Mouse (Mus musculus) gastrocnemius, postnatal 4 days (tissue): ENCODE measurements around the gene Gpd2. TPM values are rescaled to one million over a fixed set of nuclear protein-coding genes. Genes with fewer than 3 reads are reported as not detected.

Experiments used
- DNase-seq, 2 experiments: peaks; one replicate each; pipeline ENCODE4 v3.0.0; 2021 to 2022; ENCODE audit warnings: low spot score in 2 of 2, mixed read lengths in 2 of 2
- total RNA-seq, 2 experiments: library from RNA; stranded (reverse); gene quantifications; 2 replicates each; pipeline ENCODE4 v1.2.3; 2021

The Gpd2 gene
- total RNA-seq, 2 experiments from 2014 or later = 43.6 to 57.0 TPM

DNA sequence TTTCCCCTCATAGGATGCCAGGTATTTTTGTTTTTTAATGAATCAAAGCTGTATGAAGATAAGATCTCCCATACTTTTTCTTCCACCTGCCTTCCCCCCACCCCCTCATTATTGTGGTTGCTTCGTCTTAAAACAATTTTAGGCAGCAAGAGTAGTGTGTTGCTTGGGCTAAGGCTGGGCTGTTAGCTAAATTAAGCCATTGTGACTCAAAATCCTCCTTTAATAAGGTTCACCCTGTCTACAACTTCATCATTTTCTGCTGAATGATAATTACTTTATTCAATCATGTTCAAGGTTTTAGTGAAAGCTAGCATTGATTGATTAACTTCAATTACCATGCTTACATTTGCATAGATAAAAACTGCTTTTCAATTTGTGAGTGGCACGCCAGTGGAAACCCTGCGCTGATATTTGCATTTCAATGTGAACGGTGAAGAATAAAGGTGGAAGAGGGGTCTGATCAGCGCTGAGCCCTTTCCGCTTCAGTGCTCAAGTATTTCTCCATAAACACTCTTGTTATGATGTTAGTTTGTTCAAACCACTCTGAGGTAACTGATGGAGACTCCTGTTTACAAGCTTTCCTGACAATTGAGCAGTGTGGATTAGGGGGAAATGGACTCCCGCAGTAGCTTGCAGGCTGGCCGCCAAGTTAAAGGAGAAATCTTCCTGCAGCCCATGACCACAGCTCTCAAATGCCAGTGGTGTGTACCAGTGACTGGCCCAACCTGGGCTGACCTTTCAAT, 140.9 kb downstream of the Gpd2 start:
- DNase-seq = no peak

DNA sequence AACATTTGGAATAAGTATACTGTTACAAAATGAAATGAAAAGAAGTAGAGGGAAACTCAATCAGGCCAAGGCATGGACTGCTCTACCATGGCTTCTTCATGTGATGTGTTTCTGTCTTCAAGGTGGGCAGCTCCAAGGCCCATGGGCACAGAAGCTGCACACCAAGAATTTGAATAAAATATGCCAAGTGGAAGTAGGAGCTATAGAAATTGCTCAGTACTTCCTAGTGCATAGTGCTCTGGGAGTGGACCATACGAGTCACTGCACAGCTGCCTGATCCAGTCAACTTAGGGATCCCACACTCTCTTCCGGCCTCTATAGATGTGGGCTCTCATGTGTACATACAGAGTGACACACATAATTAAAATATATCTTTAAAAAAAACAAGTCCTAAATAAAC, 147.2 kb downstream of the Gpd2 start:
- no peak for DNase-seq

DNA sequence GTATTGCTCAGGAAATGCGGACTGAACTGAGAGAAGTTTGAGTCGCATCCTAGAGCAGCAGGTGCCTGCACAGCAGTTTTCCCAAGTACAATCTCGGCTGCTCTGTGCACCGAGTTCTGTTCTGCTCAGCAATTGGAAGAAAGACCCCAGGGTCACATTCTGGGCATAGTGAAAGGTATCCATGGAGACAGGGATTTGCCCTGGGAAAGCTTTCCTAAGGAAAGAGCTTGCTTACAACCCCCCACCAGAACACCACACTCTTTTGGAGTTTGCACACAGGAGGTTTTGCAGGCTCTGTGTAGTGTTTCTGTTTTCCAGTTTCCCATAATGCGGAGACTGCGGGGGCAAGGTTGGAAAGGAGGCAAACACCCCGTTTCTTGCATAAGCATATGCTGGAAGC, 150.4 kb downstream of the Gpd2 start:
- no peak for DNase-seq

DNA sequence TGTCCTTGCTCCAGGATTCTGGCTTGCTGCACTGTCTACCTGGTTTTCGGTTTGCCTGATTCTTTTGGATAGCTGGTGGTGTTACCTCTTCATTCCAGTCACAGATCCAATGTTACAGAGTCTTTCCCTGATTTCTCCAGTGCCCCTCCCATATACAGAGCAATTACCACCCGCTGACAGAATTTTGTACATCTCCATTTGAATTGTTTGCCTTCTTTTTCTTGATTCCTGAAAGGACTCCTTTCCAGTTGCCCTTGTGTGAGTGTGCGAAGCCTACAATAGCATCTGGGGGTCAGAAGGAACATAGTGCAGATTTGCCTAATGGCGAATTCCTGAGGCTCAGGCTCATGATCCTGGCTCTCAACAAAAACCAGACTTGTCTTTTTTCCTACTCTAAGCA, 157.6 kb downstream of the Gpd2 start:
- no peak for DNase-seq

DNA sequence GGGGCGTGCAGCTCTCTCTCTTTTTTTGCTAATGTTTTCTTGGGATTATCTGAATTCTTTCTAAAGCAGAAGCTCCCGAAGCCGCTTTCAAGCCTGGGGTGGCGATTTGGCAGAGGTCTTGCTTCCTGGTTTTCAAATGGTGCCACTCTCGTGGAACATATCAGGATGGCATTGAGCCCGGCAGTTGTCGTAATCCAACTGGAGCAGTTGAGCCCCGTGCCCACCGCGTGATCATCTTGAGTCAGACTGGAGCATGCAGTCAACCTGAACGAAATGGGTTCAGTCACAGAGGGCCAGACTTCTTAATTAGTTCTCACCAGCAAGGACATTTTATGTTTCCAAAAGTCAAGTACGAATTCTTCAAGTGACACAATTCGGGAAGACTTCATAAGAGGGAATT, 158.6 kb downstream of the Gpd2 start:
- DNase-seq = no peak

DNA sequence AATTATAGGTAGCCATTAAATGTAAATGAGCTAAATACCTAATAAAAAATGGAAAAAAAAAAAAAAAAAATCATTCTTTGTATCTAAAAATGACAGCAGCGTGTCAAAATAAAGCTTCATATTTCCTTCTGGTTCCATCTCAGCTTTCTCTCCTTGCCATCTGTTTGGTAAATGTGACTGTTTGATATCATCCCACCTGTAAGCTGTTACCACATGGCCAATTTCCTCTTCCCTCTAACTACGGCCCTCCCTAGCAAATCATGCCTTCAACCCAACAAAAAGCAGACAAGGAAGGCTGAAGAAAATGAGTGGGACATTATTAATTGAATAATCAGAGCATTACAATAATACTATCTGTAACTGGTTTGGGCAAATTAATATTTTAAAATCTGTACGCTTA, 160.3 kb downstream of the Gpd2 start:
- DNase-seq = no peak

DNA sequence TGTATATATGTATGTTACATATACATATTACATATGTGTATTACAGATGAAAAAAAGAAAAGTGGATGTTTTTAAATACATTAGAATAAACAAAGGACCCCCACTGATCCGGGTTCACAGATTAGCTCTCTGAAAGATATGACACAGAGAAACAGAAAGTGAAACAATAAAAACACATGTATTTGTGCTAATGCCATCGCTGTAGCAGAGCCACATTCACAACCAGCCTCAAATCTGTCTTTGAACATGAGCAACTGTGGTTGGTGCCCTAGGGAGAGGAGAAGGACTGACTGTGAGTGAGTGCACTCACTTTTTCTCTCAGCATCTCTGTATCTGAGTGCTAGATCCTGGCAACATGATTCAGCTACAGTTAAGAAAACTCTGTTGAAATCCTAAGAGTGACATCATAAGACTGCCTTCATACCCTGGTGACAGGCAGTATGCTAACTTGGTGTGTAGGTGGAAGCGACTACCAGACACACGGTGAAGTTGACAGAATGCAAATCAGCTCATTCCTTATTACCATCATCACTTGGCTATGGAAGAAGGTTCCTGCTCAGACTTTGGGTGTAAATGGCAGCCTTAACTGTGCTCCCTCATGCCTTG, 170.1 kb downstream of the Gpd2 start:
- no peak for DNase-seq

DNA sequence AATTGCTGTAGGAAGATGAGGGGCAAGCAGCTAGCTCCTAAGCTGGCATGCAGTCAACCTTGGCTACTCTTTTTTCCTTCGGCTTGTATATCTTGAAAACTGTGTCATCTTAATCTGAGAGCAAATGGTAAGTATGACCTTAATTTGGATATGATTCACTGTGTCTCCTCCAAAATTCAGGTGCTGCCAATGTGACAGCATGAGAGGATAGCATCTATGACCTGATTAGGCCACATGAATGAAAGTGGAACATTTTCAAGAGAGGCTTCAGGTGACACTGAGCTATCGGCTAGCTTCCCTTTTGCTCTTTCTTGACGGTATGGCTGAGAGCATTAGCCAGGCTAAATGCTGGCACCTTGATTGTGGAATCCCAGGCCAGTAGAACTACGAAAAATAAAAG, 171.0 kb downstream of the Gpd2 start:
- DNase-seq = no peak

DNA sequence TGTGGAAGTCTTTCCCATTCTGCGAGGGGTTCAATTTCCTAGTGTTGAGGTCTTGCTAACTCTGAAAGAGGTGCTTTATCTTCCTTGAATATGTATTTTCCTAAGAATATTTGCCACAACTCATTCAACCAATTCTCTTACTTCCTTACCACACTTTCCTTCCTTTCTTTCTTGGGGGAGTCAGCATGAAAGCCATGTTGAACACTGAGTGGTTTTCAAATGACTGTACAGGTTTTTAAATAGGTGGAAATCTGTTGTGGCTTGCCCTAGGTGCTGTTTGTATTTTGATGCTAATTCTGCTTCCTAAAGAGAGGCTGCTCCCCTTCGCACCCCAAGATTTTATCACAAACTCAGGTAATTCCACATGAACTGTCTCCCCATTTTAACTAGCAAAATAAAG, 174.1 kb downstream of the Gpd2 start:
- DNase-seq = no peak

DNA sequence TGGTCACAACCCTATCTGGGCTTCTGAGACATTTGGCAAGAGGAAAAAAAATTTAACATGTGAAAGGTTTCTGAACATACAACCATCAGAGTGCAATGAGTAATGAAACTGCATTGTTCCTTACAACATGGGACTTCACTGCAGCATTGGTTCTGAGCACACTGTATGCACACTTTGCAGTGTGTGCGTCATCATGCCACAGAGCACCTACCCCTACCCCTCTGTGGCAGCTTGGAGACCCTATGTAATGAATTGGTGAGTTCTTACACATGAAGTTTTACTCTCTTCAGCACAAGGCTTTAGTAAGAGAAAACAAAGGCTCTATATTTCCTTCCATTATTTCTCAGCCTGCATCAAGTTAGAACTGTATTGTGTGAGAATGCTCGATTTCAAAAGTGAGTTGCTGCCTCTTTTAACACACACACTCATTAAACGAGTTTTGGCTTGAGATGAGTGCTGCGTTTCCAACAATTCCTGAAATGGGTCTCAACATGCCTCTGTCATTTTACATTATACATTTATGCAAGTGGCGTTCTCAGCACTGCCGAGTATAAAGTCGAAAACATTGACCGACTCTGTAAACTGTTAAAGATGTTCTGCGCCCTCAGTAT, 177.2 kb downstream of the Gpd2 start:
- DNase-seq = no peak

DNA sequence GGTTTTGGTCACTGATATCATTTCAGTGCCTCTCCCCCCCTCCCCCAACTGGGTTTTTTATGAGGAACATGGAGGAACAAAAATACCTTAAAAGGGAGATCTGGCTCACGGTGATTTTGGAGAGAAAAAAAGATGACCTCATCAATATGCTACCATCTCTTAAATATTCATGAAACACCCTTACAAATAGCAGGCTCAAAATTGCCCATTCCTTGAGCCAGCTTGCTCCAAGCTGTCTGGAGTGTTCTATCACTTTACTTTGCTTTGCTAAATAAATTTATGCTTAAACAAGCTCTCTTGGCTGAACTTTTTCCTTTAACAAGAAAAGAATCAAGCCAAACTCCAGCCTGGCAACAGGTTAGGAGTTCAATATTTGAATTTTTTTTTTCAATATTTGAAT, 179.3 kb downstream of the Gpd2 start:
- DNase-seq = no peak

Other genes starting within 250 kb of the Gpd2 start
- 1 to 10 TPM; 4.7 to 5.1 TPM for gene Nr4a2, start 113.6 kb upstream of the Gpd2 start, total RNA-seq